Mouse (Mus musculus): ENCODE data around the gene Eif4g1.

DNA sequence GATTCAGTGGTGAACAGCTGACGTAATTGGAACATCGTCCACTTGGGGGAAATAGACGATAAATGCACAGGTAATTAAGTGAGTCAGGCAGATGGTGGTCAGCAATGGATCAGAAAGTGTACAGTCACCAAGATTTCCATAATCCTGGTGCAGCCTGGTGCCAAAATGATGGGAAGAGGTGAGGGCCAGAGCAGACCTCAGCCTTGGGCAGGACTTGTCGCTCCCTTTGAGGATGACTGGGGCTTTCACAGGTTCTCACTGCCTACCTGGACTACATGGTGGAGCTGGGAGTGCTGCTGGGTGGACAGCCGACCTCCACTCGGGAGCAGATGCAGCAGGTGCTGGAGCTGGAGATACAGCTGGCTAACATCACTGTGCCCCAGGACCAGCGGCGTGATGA lies 30.7 kb upstream of the Eif4g1 start:
- TF ChIP-seq UBTF (IDR thresholded peaks at IDR 0.05; ENCODE audit: low read depth, low read length): no peak
- TF ChIP-seq CTCF (conservative IDR thresholded peaks at IDR 0.05 in 1 of 2, IDR thresholded peaks at IDR 0.05 in 1 of 2; ENCODE audit: low read depth in 2 of 2, low read length in 2 of 2): no peak
- TF ChIP-seq TCF12 (IDR thresholded peaks at IDR 0.05; ENCODE audit: low read depth, low read length): no peak
- no peak for TF ChIP-seq ZC3H11A (IDR thresholded peaks at IDR 0.05; ENCODE audit: low read depth, low read length)
- TF ChIP-seq JUND (conservative IDR thresholded peaks at IDR 0.05; ENCODE audit: low read depth, low read length): no peak
- TF ChIP-seq KAT2A (IDR thresholded peaks at IDR 0.05; ENCODE audit: insufficient replicate concordance, low read length): no peak
- no peak for TF ChIP-seq BHLHE40 (IDR thresholded peaks at IDR 0.05; ENCODE audit: low read depth, low read length)
- TF ChIP-seq USF1 (IDR thresholded peaks at IDR 0.05; ENCODE audit: low read depth, low read length): no peak
- TF ChIP-seq EP300 (IDR thresholded peaks at IDR 0.05; ENCODE audit: low read length): no peak
- no peak for TF ChIP-seq HCFC1 (IDR thresholded peaks at IDR 0.05; ENCODE audit: low read depth, low read length)
- TF ChIP-seq TBP (conservative IDR thresholded peaks at IDR 0.05; ENCODE audit: low read depth, low read length): no peak
- no peak for TF ChIP-seq ZMIZ1 (IDR thresholded peaks at IDR 0.05; ENCODE audit: low read depth, low read length)
- TF ChIP-seq CHD2 (IDR thresholded peaks at IDR 0.05; ENCODE audit: low read length): no peak

Data from CH12.LX (cell line).